Mouse (Mus musculus) embryonic facial prominence, embryonic 14.5 days (tissue): ENCODE results near the gene St6galnac6. TPM values are rescaled to one million over a fixed set of nuclear protein-coding genes. Genes with fewer than 3 reads are reported as not detected.
A peak's percentile ranks its signal among the peaks of the same experiment; 100 is the strongest.

Experiments
- ATAC-seq: fragments of 200-750 bp; cut with Nextera tagmentation; 2 replicates; pipeline ENCODE4 v1.8.0; 2017; ENCODE audit warnings: low read depth, moderate number of reproducible peaks, moderate TSS enrichment
- DNase-seq: peaks from one replicate; pipeline ENCODE4 v3.0.0-alpha.2; 2015; ENCODE audit warnings: low spot score
- H3K27ac ChIP-seq: fragments of 300-500 bp; sonication (generic); replicated peaks from 2 replicates; pipeline ENCODE4 v1.5.1; 2014; ENCODE audit warnings: low read depth, mild to moderate bottlenecking, low read length, moderate library complexity
- H3K27me3 ChIP-seq: fragments of 300-500 bp; sonication (generic); replicated peaks from 2 replicates; pipeline ENCODE4 v1.6.1; 2014; ENCODE audit warnings: low read length; ENCODE audit not compliant: control insufficient read depth, insufficient read depth
- H3K36me3 ChIP-seq: fragments of 300-500 bp; sonication (generic); 2 replicates; pipeline ENCODE4 v1.6.1; 2014; ENCODE audit warnings: low read length, mixed read lengths; ENCODE audit not compliant: control insufficient read depth, insufficient read depth
- H3K4me1 ChIP-seq: fragments of 300-500 bp; sonication (generic); 2 replicates; pipeline ENCODE4 v1.6.1; 2014; ENCODE audit warnings: antibody characterized with exemption, low read length; ENCODE audit not compliant: control insufficient read depth, insufficient read depth
- H3K4me2 ChIP-seq: fragments of 300-500 bp; sonication (generic); 2 replicates; pipeline ENCODE4 v1.6.1; 2014; ENCODE audit warnings: low read depth, mild to moderate bottlenecking, low read length, moderate library complexity, mixed read lengths
- H3K4me3 ChIP-seq: fragments of 300-500 bp; sonication (generic); 2 replicates; pipeline ENCODE4 v1.5.1; 2014; ENCODE audit warnings: low read depth, mild to moderate bottlenecking, low read length
- H3K9ac ChIP-seq: fragments of 300-500 bp; sonication (generic); 2 replicates; pipeline ENCODE4 v1.6.1; 2014; ENCODE audit warnings: low read depth, mild to moderate bottlenecking, low read length, moderate library complexity, mixed read lengths
- H3K9me3 ChIP-seq: fragments of 300-500 bp; sonication (generic); 2 replicates; pipeline ENCODE4 v1.6.1; 2016; ENCODE audit warnings: low read length; ENCODE audit not compliant: control insufficient read depth
- WGBS: fragments of 180-500 bp; shearing (Covaris S2); extraction: QIAGEN DNeasy Blood & Tissue Kit; methylation state at CpG from one replicate; pipeline ENCODE4 v1.1.7; 2014; 5-methylcytosine and 5-hydroxymethylcytosine counted together
- polyA plus RNA-seq: library from polyadenylated mRNA; unstranded; fragments of >200 nt; fragmentation: Nextera tagmentation; extraction: Ambion mirVana; gene quantifications from 2 replicates; pipeline ENCODE4 v1.2.1, GENCODE M21; 2014

St6galnac6 gene
- polyA plus RNA-seq, 1 experiment from 2014 or later: 11.1 TPM

DNA sequence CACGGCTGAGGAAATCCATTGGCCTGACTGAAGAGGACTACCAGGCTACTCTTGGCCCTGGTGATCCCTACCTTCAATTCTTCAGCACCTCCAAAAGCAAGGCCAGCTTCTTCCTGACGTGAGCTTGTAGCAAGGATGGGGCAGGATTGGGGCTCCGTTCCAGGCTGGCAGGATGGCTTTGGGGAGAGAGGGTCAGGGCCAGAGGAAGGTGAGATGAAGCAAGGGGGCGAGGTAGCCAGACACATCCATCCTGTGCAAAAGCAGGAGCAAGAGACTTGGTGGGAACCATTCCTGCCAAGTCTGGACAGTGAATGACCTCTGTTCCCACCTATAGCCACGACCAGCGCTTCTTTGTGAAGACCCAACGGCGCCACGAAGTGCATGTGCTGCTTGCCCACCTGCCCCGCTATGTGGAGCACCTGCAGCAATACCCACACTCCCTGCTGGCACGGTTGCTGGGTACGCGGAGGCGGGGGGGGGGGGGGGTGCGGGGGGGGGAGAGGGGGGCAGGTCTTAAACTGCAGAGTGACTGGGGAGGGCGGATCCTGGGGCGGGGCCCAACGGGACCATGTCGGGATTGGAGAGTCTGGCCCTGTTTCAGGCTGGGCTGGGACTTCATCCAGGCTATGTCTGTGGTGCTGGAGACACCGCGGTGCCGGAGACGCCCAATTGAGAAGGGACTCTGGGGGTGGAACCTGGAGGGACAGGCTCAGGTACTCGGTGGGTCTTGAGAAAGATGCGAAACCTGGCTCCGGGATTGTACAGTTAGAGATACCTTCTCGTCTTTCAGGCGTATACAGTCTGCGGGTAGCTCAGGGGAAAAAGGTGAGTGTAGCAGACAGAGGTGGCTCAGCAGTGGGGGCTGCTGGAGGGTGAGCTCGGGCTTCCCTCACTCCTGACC lies 21.1 kb upstream of the St6galnac6 start:
- H3K9ac ChIP-seq: no peak overlapping the region
- no peak overlapping the region for H3K4me3 ChIP-seq
- no peaks in the 10 kb centered on the region for H3K4me1 ChIP-seq
- DNase-seq: peak; percentile 34
- 47% methylated on average over 25 of the region's 30 CpGs for whole genome bisulfite sequencing
- H3K27ac ChIP-seq: no peak overlapping the region
- H3K27me3 ChIP-seq: peaks cover 11% of the 10 kb centered on the region; the same call in 1 of the 2 replicates
- no peaks in the 10 kb centered on the region for H3K36me3 ChIP-seq
- ATAC-seq: no peak
- H3K9me3 ChIP-seq: no peaks in the 10 kb centered on the region
- H3K4me2 ChIP-seq: no peak overlapping the region

DNA sequence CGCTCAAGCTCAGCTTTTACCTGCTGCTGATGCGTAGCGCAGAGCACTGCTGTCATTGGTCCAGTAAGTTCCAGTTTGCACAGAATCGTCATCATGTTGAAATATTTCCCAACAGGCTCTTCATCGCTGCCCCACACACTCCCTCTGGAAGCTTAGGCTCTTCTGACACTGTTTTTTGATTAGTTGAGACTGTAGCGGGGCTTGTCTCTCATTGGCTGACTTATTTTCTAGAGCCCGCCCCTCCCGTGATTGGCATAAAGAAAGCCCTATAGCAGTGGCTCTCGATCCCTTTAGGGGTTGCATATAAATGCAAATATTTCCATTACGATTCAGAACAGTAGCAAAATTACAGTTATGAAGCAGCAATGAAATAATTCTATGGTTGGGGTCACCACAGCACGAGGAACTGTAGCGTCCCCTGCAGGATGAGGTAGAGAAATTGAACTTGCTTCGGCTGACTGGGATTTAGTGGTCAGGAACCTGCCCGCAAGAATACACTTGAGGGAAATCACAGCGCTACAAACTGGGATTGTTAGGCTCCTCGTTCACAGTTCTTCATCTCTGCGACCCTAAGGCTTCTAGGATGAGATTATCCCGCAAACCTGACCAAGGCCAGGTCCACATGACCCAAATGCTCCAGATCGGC lies 17.9 kb upstream of the St6galnac6 start:
- WGBS: 38% methylated on average over 19 of the region's 19 CpGs
- no peak overlapping the region for H3K9ac ChIP-seq
- peak; percentile 65 for ATAC-seq

DNA sequence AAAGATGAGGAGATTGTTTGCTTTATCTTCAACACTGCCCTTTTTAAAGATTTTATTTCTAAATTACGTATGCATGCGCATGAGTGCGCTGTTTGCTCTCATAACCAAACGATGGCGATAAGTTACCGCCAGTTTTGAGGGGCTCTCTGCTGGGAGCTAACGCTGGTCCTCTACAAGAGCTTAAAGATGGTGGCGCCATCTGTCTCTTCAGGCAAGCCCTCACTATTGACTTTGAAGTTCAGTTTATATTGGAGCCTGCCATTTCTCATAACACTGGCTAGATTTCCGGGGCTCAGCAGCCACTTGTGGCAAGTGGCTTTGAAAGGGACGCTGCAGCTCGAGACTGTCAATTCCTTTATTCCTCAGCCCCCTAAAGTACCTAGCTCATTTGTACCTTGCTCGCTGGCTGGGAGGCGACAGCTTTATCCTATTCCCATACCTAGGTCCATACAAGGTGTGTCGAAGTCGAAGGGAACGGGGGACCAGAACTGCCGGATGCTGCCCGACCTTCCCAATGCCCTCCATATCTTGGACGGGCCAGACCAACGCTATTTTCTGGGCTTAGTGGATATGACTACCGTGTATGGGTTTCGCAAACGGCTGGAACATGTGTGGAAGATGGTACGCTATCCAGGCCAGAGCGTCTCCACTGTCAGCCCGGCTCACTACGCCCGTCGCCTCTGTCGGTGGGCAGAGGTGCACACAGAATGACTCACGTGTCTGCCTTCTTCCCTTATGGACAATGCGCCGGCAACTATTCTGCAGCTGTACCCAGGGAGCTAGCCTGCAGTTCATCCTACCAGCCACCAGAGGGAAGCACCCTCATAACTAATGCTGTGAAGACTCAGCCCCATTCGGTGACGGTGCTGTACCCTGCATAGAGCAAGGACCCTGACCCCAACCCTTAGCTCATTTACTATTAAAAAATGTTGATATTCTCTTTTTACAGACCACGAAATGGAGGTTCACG lies 16.4 kb upstream of the St6galnac6 start:
- WGBS: 14% methylated on average over 37 of the region's 37 CpGs
- H3K27me3 ChIP-seq: peaks cover 11% of the 10 kb centered on the region; the same call in 1 of the 2 replicates
- DNase-seq (peak; percentile 85), ATAC-seq (peak; percentile 77)
- no peaks in the 10 kb centered on the region for H3K9me3 ChIP-seq
- peak overlapping the region; percentile 55 for H3K4me2 ChIP-seq
- peak overlapping the region; percentile 38; the same call in 1 of the 2 replicates for H3K9ac ChIP-seq
- H3K4me3 ChIP-seq: peak overlapping the region; percentile 22
- H3K4me1 ChIP-seq: 0 out of 2 replicates have a peak, but pooled peaks cover 4% of the 10 kb centered on the region
- H3K27ac ChIP-seq: no peak overlapping the region
- no peaks in the 10 kb centered on the region for H3K36me3 ChIP-seq

More for the DNA sequence above, 17.9 kb upstream of the St6galnac6 start:
- no peaks in the 10 kb centered on the region for H3K9me3 ChIP-seq
- DNase-seq: peak; percentile 55
- H3K4me2 ChIP-seq: peak overlapping the region; percentile 34
- no peaks in the 10 kb centered on the region for H3K36me3 ChIP-seq
- H3K4me1 ChIP-seq: no peaks in the 10 kb centered on the region
- H3K27me3 ChIP-seq: peaks cover 11% of the 10 kb centered on the region; the same call in 1 of the 2 replicates
- peak overlapping the region; percentile 13 for H3K4me3 ChIP-seq
- H3K27ac ChIP-seq: no peak overlapping the region

DNA sequence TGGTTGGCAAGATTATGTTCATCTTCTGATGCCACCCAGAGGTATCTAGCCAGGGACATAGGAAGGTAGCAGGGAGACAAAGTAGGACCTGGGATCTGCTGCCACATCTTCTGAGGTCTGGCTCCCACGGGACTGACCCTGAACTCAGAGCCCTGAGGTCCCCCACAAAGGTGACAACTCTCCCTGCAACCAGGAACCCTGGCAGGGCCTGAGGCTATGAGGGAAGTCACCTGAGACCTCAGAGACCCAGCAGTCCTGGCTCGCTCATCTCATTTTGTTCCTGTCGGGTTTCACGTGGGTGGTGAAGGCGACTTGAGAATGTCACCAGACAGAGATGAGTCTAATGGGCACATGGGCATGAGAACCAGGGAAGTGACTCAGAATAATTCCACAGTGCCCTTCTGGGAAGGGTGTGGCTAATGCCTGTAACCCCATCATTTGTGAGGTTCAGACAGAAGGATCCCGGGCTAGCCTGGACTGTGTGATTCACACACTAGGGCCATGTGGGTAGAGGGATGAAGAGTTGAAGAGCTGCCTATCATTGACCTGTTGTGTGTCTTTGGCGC lies 14.3 kb upstream of the St6galnac6 start:
- H3K36me3 ChIP-seq: 0 out of 2 replicates have a peak, but pooled peaks cover 2% of the 10 kb centered on the region
- no peak overlapping the region for H3K4me3 ChIP-seq
- no peak overlapping the region for H3K27ac ChIP-seq
- H3K9ac ChIP-seq: no peak overlapping the region
- H3K4me2 ChIP-seq: no peak overlapping the region
- no peak for ATAC-seq
- no peaks in the 10 kb centered on the region for H3K9me3 ChIP-seq
- 0 out of 2 replicates have a peak, but pooled peaks cover 10% of the 10 kb centered on the region for H3K4me1 ChIP-seq
- WGBS: 79% methylated on average over 7 of the region's 7 CpGs
- no peaks in the 10 kb centered on the region for H3K27me3 ChIP-seq
- no peak for DNase-seq

DNA sequence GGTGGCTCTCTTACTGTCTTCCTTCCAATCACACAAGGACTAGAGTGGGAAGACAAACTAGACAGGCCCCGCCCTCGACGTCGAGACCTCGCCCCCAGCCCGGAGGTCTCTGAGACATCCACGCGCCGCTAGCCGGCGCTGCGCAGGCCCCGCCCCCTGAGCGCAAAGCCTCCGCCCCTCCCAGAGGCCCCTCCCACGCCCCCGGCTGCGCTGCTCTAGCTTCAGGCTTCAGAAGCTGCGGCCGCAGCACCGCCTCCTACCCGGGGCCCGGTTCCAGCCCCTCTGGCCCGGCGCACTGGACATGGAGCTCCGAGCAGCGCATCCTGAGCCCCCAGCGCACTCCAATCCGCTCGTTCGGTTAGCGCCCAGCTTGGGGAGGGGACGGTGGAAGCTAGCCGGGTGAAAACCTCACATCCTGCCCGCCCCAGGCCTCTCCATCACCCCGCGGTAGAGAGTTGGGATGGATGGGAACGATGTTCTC lies 12.6 kb upstream of the St6galnac6 start, which contains the start of gene St6galnac4:
Gene St6galnac4, plus strand, starts transcription at position 225 of the 481 bp plus-strand sequence.
- Histone ChIP-seq H3K27me3 (no peaks in the 10 kb centered on the region), H3K4me2 (peak within 1 kb of the TSS; percentile 69), H3K4me3 (peak within 1 kb of the TSS; percentile 59), H3K9me3 (no peaks in the 10 kb centered on the region), H3K9ac (peak within 1 kb of the TSS; percentile 69), H3K27ac (peak within 1 kb of the TSS; percentile 49; the same call in 1 of the 2 replicates), H3K4me1 (0 out of 2 replicates have a peak, but pooled peaks cover 10% of the 10 kb centered on the region), H3K36me3 (0 out of 2 replicates have a peak, but pooled peaks cover 6% of the 10 kb centered on the region)
- under 1% methylated on average over 32 of the region's 38 CpGs for WGBS
- DNase-seq (peak; percentile 96), ATAC-seq (peak; percentile 89)

DNA sequence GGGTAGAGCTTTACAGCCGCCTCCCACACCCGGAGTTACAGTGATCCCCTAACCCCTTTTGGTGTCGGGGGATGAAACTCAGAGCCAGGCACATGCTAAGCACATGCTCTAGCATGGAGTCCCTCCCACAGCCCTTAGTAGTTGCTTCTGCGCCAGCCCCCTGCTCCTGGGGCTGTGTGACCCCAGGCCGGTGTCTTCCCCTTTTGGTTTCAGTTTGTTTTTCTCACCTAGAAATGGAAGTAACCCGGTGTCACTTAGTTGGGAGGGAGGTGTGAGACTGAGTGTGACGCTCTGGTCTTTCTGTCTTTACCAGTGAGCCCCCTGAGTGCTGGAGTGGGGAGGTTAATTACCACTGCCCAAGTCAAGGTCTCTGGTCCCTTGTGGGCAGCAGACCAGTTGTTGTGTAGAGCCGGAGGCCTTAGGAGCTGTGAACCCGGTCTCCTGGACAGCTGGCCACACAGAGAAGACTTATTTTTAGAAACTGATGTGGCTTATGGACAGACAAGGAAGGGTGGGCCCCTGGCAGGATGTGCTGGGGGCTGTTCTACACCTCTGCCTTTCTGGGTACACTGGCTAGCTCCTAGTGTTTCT lies 11.7 kb upstream of the St6galnac6 start:
- Histone ChIP-seq H3K4me1 (0 out of 2 replicates have a peak, but pooled peaks cover 10% of the 10 kb centered on the region), H3K4me2 (peak overlapping the region; percentile 69), H3K9ac (peak overlapping the region; percentile 69), H3K9me3 (no peaks in the 10 kb centered on the region), H3K4me3 (peak overlapping the region; percentile 59), H3K27me3 (no peaks in the 10 kb centered on the region), H3K27ac (no peak overlapping the region; the same call in 1 of the 2 replicates), H3K36me3 (0 out of 2 replicates have a peak, but pooled peaks cover 6% of the 10 kb centered on the region)
- WGBS: 24% methylated on average over 9 of the region's 9 CpGs
- DNase-seq (no peak), ATAC-seq (no peak)

DNA sequence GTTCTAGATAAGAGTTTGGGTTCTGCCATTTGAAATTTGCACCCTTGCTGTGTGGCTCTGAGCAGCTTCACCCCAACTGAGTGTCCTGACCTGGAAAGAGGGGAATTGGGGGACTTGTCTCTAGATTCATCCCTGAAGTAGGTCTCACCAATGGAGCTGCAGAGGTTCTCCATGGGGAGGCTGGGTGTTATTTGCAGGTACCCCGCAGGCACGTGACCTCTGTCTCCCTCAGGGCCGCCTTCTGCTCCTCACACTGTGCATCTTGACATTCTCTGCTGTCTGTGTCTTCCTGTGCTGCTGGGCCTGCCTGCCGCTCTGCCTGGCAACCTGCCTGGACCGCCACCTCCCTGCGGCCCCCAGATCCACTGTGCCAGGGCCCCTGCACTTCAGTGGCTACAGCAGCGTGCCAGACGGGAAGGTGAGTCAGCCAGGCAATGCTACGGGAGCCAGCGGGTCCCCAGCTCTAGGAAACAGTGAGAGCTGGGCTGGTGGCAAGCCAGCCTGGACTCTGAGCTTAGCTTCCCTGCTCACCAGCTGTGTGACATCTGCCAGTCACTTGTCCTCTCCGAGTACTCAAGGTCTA lies 10.2 kb upstream of the St6galnac6 start:
- H3K9ac ChIP-seq: peak overlapping the region; percentile 19; the same call in 1 of the 2 replicates
- ATAC-seq: no peak
- H3K4me3 ChIP-seq: no peak overlapping the region
- H3K9me3 ChIP-seq: no peaks in the 10 kb centered on the region
- DNase-seq: no peak
- peak overlapping the region; percentile 69; the same call in 1 of the 2 replicates for H3K4me2 ChIP-seq
- H3K4me1 ChIP-seq: 0 out of 2 replicates have a peak, but pooled peaks cover 10% of the 10 kb centered on the region
- no peaks in the 10 kb centered on the region for H3K27me3 ChIP-seq
- H3K27ac ChIP-seq: no peak overlapping the region
- 52% methylated on average over 9 of the region's 11 CpGs for WGBS
- peaks cover 21% of the 10 kb centered on the region; the same call in 1 of the 2 replicates for H3K36me3 ChIP-seq
